Mouse (Mus musculus): ENCODE measurements around the gene Metap1d. TPM values are rescaled to one million over a fixed set of nuclear protein-coding genes. Genes with fewer than 3 reads are reported as not detected.

The Metap1d gene
- total and polyA plus RNA-seq, 3 experiments = 19.5 to 28.5 TPM; not detected in 1

DNA sequence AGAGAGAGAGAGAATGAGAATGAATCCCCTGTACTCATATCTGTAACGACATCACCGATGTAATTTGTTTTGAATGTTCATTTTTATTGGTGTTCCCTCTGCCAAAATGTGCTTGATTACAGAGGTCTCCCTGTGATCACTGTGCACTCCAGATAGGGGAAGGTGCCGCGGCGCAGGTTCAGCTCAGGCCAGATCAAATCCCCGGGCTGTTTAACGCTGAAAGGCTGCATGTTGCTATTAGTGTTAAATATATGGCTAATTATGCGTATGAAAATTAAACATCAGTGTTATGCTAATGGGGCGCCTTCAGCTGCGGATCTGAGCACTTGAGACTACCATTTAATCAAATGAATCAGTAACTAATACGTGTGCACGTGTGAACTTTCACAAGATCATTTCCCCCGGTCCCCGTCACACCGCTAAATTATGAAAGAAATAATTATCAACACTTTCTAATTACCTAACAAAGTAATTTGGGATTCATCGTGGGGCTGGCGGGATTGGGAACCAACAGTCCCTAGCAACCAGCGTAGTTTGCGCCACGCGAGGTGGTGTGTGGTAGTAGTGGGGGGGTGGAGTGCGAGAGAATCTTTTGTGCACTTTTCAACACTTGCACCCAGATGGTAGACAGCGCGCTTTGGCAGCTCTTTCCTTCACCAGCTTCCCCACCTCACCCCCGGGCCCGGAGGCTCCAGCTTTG, 75.1 kb downstream of the Metap1d start, which contains the start of gene Dlx1 (continued):
- peak; percentile 36 to 52; a peak in 3 of 4 replicates for TF ChIP-seq EP300 (IDR thresholded peaks at IDR 0.05; ENCODE audit: low read depth in 1 of 2, low read length in 2 of 2)
- no peak for TF ChIP-seq MEF2A (IDR thresholded peaks at IDR 0.05; ENCODE audit: extremely low read depth, insufficient replicate concordance, low read depth, low read length, poor library complexity, severe bottlenecking)
- peak; percentile 81 for TF ChIP-seq ETS1 (IDR thresholded peaks at IDR 0.05; ENCODE audit: low read depth, low read length)
- peak; percentile 62; the same call in 1 of the 2 replicates for TF ChIP-seq TCF12 (IDR thresholded peaks at IDR 0.05; ENCODE audit: low read depth, low read length)
- peak; percentile 70 for TF ChIP-seq MXI1 (IDR thresholded peaks at IDR 0.05; ENCODE audit: low read depth, low read length)
- no peak for TF ChIP-seq USF2 (IDR thresholded peaks at IDR 0.05; ENCODE audit: borderline replicate concordance in 1 of 2, insufficient read depth in 1 of 2, low read depth in 1 of 2, low read length in 2 of 2)
- no peak for TF ChIP-seq ZC3H11A (IDR thresholded peaks at IDR 0.05; ENCODE audit: low read depth, low read length)
- no peak for TF ChIP-seq MAFK (IDR thresholded peaks at IDR 0.05; ENCODE audit: borderline replicate concordance, low read depth, low read length)
- no peak; the same call in 1 of the 2 replicates for TF ChIP-seq POLR2AphosphoS2 (IDR thresholded peaks at IDR 0.05; ENCODE audit: low read length)
- TF ChIP-seq RAD21 (IDR thresholded peaks at IDR 0.05; ENCODE audit: low read depth, low read length) = no peak
- no peak; the same call in 1 of the 2 replicates for TF ChIP-seq KAT2A (conservative IDR thresholded peaks at IDR 0.05; ENCODE audit: low read depth, low read length)
- TF ChIP-seq RCOR1 (IDR thresholded peaks at IDR 0.05; ENCODE audit: low read depth, low read length) = no peak; the same call in 1 of the 2 replicates
- TF ChIP-seq HCFC1 (IDR thresholded peaks at IDR 0.05; ENCODE audit: low read depth, low read length) = peak; percentile 50; the same call in 1 of the 2 replicates
- TF ChIP-seq SMC3 (IDR thresholded peaks at IDR 0.05; ENCODE audit: low read depth, low read length) = no peak
- TF ChIP-seq NELFE (IDR thresholded peaks at IDR 0.05; ENCODE audit: low read depth, low read length) = peak; percentile 36
- no peak for TF ChIP-seq POLR2AphosphoS5 (IDR thresholded peaks at IDR 0.05; ENCODE audit: borderline replicate concordance, low read depth, low read length)
- peak; percentile 49 for TF ChIP-seq TAL1 (IDR thresholded peaks at IDR 0.05; ENCODE audit: low read length)

DNA sequence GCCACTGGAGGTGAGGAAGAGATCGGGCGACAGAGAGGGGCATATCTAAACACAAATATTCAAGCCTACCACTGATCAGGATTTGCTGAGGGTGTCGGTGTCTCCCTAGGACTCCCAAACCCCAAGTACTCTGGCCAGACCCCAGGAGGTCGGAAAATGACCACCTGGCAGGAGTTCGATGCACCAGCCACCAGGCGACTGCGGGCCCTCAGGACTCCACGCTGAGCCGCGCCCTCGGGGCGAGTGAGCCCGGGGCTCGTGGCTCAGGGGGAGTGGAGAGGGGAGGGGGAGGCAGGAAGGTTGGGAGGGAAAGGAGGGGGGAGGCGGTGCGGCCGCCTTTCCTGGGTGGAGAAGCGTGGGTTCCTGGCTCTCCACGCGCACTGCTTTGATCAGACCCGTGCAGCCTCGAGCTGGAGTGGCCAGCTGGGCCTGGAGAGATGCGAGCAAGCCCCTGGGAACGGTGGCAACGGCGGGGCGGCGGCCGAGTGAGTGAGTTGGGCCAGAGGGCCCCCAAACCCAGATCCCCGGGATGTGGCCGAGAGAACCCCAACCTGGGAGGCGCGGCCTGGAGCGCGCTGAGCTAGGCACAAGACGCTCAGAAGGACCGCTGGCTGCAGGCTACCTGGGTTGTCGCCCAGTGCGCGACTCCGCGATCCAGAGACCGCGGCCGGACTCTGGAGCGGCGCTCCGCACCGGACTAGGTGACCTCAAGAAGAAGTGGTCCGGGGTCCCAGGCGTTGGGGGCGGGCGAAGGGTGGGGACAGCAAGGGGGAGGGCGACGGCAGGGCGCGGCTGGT, 75.8 kb downstream of the Metap1d start:
- Histone ChIP-seq H3K4me3 (ENCODE audit: control insufficient read depth in 1 of 2, insufficient read depth in 1 of 2, low read depth in 2 of 2, low read length in 2 of 2) (peak overlapping the region; percentile 87 to 93), H3K79me2 (ENCODE audit: control insufficient read depth, insufficient read depth, low read length, poor library complexity) (peaks cover 6% of the 10 kb centered on the region; the same call in 1 of the 2 replicates), H3K27me3 (ENCODE audit: control insufficient read depth in 1 of 2, insufficient read depth in 2 of 2, low read length in 2 of 2) (no peaks in the 10 kb centered on the region), H3K27ac (ENCODE audit: control insufficient read depth, low read depth, low read length) (peak overlapping the region; percentile 85), H3K9ac (ENCODE audit: control insufficient read depth, low read depth, low read length, poor library complexity, severe bottlenecking) (peak overlapping the region; percentile 90), H3K9me3 (replicated peaks; ENCODE audit: insufficient read depth, low read length) (no peaks in the 10 kb centered on the region), H3K36me3 (ENCODE audit: control insufficient read depth in 1 of 2, insufficient read depth in 2 of 2, low read length in 2 of 2) (peaks cover 0 to 9% of the 10 kb centered on the region in 2 experiments; a peak in 2 of 4 replicates), H3K4me1 (ENCODE audit: control insufficient read depth in 1 of 2, insufficient read depth in 2 of 2, low read length in 2 of 2) (peaks cover 5% of the 10 kb centered on the region in 2 experiments)
- TF ChIP-seq MXI1 (IDR thresholded peaks at IDR 0.05; ENCODE audit: low read depth, low read length) (peak; percentile 10; the same call in 1 of the 2 replicates), ETS1 (IDR thresholded peaks at IDR 0.05; ENCODE audit: low read depth, low read length) (0 out of 2 replicates have a peak, but pooled peaks have one; percentile 2), MYC (IDR thresholded peaks at IDR 0.05; ENCODE audit: low read depth, low read length) (no peak), CTCF (IDR thresholded peaks at IDR 0.05 in 2 of 3, conservative IDR thresholded peaks at IDR 0.05 in 1 of 3; ENCODE audit: control insufficient read depth in 1 of 3, insufficient read depth in 1 of 3, low read depth in 2 of 3, low read length in 3 of 3, poor library complexity in 1 of 3, severe bottlenecking in 1 of 3) (no peak), SIN3A (IDR thresholded peaks at IDR 0.05; ENCODE audit: low read length) (0 out of 2 replicates have a peak, but pooled peaks have one; percentile 52), NELFE (IDR thresholded peaks at IDR 0.05; ENCODE audit: low read depth, low read length) (peak; percentile 14; the same call in 1 of the 2 replicates), GABPA (IDR thresholded peaks at IDR 0.05; ENCODE audit: low read depth, low read length) (no peak), ZKSCAN1 (IDR thresholded peaks at IDR 0.05; ENCODE audit: low read depth, low read length) (no peak), MAZ (IDR thresholded peaks at IDR 0.05; ENCODE audit: low read depth, low read length) (0 out of 2 replicates have a peak, but pooled peaks have one; percentile 29)
- DNase-seq (ENCODE audit: low read depth, low spot score) = no peak

Data from MEL (cell line).